Mouse (Mus musculus) lung, postnatal 0 days (tissue): Measurements from ENCODE around the gene Esrrb. TPM values are rescaled to one million over a fixed set of nuclear protein-coding genes. Genes with fewer than 3 reads are reported as not detected.
A peak's percentile ranks its signal among the peaks of the same experiment; 100 is the strongest.

ENCODE experiments used
- ATAC-seq: fragments of 200-750 bp; cut with Nextera tagmentation; 2 replicates; pipeline ENCODE4 v1.8.0; 2017; ENCODE audit warnings: moderate library complexity
- DNase-seq: peaks from one replicate; pipeline ENCODE4 v3.0.0-alpha.2; 2016; ENCODE audit warnings: low spot score
- H3K27ac ChIP-seq: fragments of 300-500 bp; sonication (generic); 2 replicates; pipeline ENCODE4 v1.5.1; 2014; ENCODE audit warnings: antibody characterized with exemption, mild to moderate bottlenecking, low read length, mixed read lengths
- H3K27me3 ChIP-seq: fragments of 300-500 bp; sonication (generic); replicated peaks from 2 replicates; pipeline ENCODE4 v1.6.1; 2014; ENCODE audit warnings: low read length, mixed read lengths; ENCODE audit not compliant: insufficient read depth
- H3K36me3 ChIP-seq: fragments of 300-500 bp; sonication (generic); 2 replicates; pipeline ENCODE4 v1.6.1; 2014; ENCODE audit warnings: low read length, mixed read lengths; ENCODE audit not compliant: insufficient read depth
- H3K4me1 ChIP-seq: fragments of 300-500 bp; sonication (generic); 2 replicates; pipeline ENCODE4 v1.6.1; 2014; ENCODE audit warnings: antibody characterized with exemption, low read depth, low read length, mixed read lengths; ENCODE audit not compliant: insufficient read depth
- H3K4me2 ChIP-seq: fragments of 300-500 bp; sonication (generic); replicated peaks from 2 replicates; pipeline ENCODE4 v1.6.1; 2014; ENCODE audit warnings: low read depth, mild to moderate bottlenecking, low read length, moderate library complexity, mixed read lengths
- H3K4me3 ChIP-seq: fragments of 300-500 bp; sonication (generic); 2 replicates; pipeline ENCODE4 v1.5.1; 2014; ENCODE audit warnings: low read depth, low read length
- H3K9ac ChIP-seq: fragments of 300-500 bp; sonication (generic); replicated peaks from 2 replicates; pipeline ENCODE4 v1.6.1; 2014; ENCODE audit warnings: low read depth, mild to moderate bottlenecking
- H3K9me3 ChIP-seq: fragments of 300-500 bp; sonication (generic); 2 replicates; pipeline ENCODE4 v1.6.1; 2016; ENCODE audit warnings: low read length, mixed read lengths
- CTCF ChIP-seq: IDR thresholded peaks from 2 replicates; pipeline ENCODE4 v1.5.1; 2016; ENCODE audit warnings: antibody characterized with exemption, mild to moderate bottlenecking
- EP300 ChIP-seq: IDR thresholded peaks from 2 replicates; pipeline ENCODE4 v1.6.1; 2016; ENCODE audit warnings: antibody characterized with exemption, mild to moderate bottlenecking, control low read depth
- WGBS: fragments of 180-500 bp; shearing (Covaris S2); extraction: QIAGEN DNeasy Blood & Tissue Kit; methylation state at CpG from one replicate; pipeline ENCODE4 v1.1.7; 2014; 5-methylcytosine and 5-hydroxymethylcytosine counted together
- polyA plus RNA-seq: library from polyadenylated mRNA; unstranded; fragments of >200 nt; fragmentation: Nextera tagmentation; extraction: Ambion mirVana; gene quantifications from 2 replicates; pipeline ENCODE4 v1.2.1, GENCODE M21; 2015

The Esrrb gene
- polyA plus RNA-seq, 1 experiment from 2014 or later: 0.07 TPM

- no peak for DNase-seq
- Histone ChIP-seq H3K27ac (no peak overlapping the region), H3K27me3 (no peaks in the 10 kb centered on the region), H3K36me3 (no peaks in the 10 kb centered on the region), H3K4me2 (no peak overlapping the region), H3K4me3 (no peak overlapping the region), H3K9ac (no peak overlapping the region), H3K9me3 (no peaks in the 10 kb centered on the region), H3K4me1 (no peaks in the 10 kb centered on the region)
- 82% methylated on average over 5 of the region's 5 CpGs for WGBS
- no peak for TF ChIP-seq CTCF
- no peak for TF ChIP-seq EP300
- no peak for ATAC-seq
Measured at GRCm38 (mm10) chr12:86478908-86479307, 118.0 kb downstream of the Esrrb start.

DNA sequence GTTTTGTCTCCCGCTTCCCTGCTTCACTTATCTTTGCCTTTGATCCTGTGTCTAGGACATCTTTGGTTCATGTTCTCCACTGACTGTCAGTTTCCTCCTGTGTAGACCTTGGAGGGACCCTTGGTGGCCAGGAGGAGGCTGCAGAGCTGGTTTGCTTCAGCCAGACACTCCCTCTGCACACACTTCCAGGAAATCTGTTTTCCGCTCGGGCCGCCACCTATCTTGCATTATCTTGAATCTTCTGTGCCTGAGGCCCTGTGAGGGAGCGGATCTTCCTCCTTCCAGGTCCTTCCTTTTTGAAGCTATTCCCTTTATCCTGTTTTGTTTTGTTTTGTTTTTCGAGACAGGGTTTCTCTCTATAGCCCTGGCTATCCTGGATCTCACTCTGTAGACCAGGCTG, 121.1 kb downstream of the Esrrb start:
- Histone ChIP-seq H3K4me1 (no peaks in the 10 kb centered on the region), H3K27me3 (no peaks in the 10 kb centered on the region), H3K36me3 (no peaks in the 10 kb centered on the region), H3K4me2 (no peak overlapping the region), H3K4me3 (no peak overlapping the region), H3K9me3 (no peaks in the 10 kb centered on the region), H3K9ac (no peak overlapping the region), H3K27ac (no peak overlapping the region)
- WGBS: 60% methylated on average over 6 of the region's 6 CpGs
- TF ChIP-seq CTCF (no peak), EP300 (no peak)
- DNase-seq: no peak
- ATAC-seq: no peak

DNA sequence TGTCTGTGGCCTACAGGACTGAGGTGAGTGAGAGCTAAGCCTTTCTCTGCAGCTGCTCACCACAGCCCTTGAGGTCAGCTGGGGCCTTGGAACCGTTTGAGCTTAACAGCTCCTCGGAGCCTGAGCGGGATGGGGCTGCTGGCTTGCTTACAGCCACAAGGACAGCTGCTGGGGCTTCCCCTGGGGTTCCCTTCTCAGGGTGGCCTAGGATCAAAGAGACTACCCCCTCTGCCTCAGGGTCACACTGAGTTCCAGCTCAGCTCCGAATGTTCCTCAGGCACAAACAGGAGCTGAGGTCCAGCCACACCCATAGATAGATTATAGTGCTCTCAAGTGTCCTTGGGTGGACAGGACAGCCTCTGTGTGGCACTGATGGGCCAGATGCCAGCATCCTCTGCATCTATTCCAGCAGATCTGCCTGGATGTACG, 122.5 kb downstream of the Esrrb start:
- Histone ChIP-seq H3K9ac (no peak overlapping the region), H3K9me3 (no peaks in the 10 kb centered on the region), H3K4me1 (no peaks in the 10 kb centered on the region), H3K4me2 (no peak overlapping the region), H3K27me3 (no peaks in the 10 kb centered on the region), H3K36me3 (no peaks in the 10 kb centered on the region), H3K4me3 (no peak overlapping the region), H3K27ac (no peak overlapping the region)
- ATAC-seq: peak; percentile 16; the same call in 1 of the 2 replicates
- WGBS: 28% methylated on average over 5 of the region's 5 CpGs
- no peak for DNase-seq
- TF ChIP-seq CTCF: no peak
- no peak for TF ChIP-seq EP300

DNA sequence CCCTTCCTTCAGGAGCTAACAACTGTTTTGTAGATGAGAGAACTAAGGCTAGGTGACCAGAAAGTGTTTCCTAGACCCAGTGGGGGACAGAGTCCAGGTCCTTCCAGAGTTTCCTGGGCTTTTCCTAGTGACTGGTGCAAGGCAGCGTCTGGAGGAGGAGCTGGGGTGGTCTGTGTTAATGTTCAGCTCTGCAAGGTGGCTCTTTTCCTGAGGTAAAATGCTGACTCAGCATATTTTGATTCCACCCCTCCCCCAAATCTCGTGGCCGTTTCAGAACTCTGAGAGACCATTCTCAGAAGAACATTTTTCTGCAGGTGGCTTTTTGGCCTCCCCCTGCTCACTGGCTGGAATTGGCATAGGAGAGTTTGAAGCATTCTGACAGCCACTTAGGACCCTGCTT, 127.1 kb downstream of the Esrrb start:
- no peak overlapping the region for H3K9ac ChIP-seq
- WGBS: 64% methylated on average over 3 of the region's 3 CpGs
- H3K27ac ChIP-seq: no peak overlapping the region
- H3K9me3 ChIP-seq: no peaks in the 10 kb centered on the region
- no peak for ATAC-seq
- no peak for TF ChIP-seq CTCF
- TF ChIP-seq EP300: no peak
- no peak overlapping the region for H3K4me3 ChIP-seq
- no peaks in the 10 kb centered on the region for H3K27me3 ChIP-seq
- H3K36me3 ChIP-seq: no peaks in the 10 kb centered on the region
- H3K4me1 ChIP-seq: no peaks in the 10 kb centered on the region
- no peak for DNase-seq
- no peak overlapping the region for H3K4me2 ChIP-seq

GRCm38 (mm10) chr12:86490052-86490451, 129.1 kb downstream of the Esrrb start:
- Histone ChIP-seq H3K4me1 (no peaks in the 10 kb centered on the region), H3K9me3 (no peaks in the 10 kb centered on the region), H3K27me3 (no peaks in the 10 kb centered on the region), H3K27ac (no peak overlapping the region), H3K36me3 (no peaks in the 10 kb centered on the region), H3K9ac (no peak overlapping the region), H3K4me3 (no peak overlapping the region), H3K4me2 (no peak overlapping the region)
- WGBS: 76% methylated on average over 5 of the region's 5 CpGs
- TF ChIP-seq CTCF (no peak), EP300 (no peak)
- ATAC-seq (no peak), DNase-seq (no peak)

GRCm38 (mm10) chr12:86491500-86491899, 130.6 kb downstream of the Esrrb start:
- Histone ChIP-seq H3K9ac (no peak overlapping the region), H3K36me3 (no peaks in the 10 kb centered on the region), H3K27ac (no peak overlapping the region), H3K9me3 (no peaks in the 10 kb centered on the region), H3K4me1 (no peaks in the 10 kb centered on the region), H3K4me2 (no peak overlapping the region), H3K4me3 (no peak overlapping the region), H3K27me3 (no peaks in the 10 kb centered on the region)
- DNase-seq (no peak), ATAC-seq (no peak)
- TF ChIP-seq CTCF (no peak), EP300 (no peak)
- WGBS: 57% methylated on average over 3 of the region's 3 CpGs

GRCm38 (mm10) chr12:86492822-86493221, 131.9 kb downstream of the Esrrb start:
- H3K4me3 ChIP-seq: no peak overlapping the region
- H3K36me3 ChIP-seq: no peaks in the 10 kb centered on the region
- DNase-seq: peak; percentile 19
- no peak for TF ChIP-seq EP300
- no peak for TF ChIP-seq CTCF
- no peak for ATAC-seq
- H3K9ac ChIP-seq: no peak overlapping the region
- H3K9me3 ChIP-seq: no peaks in the 10 kb centered on the region
- 0 out of 2 replicates have a peak overlapping the region, but pooled peaks have one; percentile 8 for H3K4me2 ChIP-seq
- no peak overlapping the region for H3K27ac ChIP-seq
- H3K27me3 ChIP-seq: no peaks in the 10 kb centered on the region
- H3K4me1 ChIP-seq: no peaks in the 10 kb centered on the region
- 23% methylated on average over 9 of the region's 9 CpGs for WGBS
